Comparison of ENCODE assay signal across 8 mouse cellular contexts in genomic region chr8:3392771-3393710, GRCm38 (mm10). TPM values are rescaled to one million over a fixed set of nuclear protein-coding genes. Genes with fewer than 3 reads are reported as not detected.
DNase-seq lines count a peak whose midpoint lies in the region; ATAC-seq lines count a peak whose summit lies in the region.

Arhgef18 (plus strand) TSS chr8:3393006.

- peak; percentile 95 to 96 for DNase-seq in adrenal gland, postnatal 36 days
- DNase-seq in left cerebral cortex, postnatal 14 days (ENCODE audit: low spot score in 2 of 2) = peak; percentile 74 to 85
- DNase-seq in right cerebral cortex, postnatal 14 days = peak; percentile 78
- DNase-seq in urinary bladder, postnatal 36 days (ENCODE audit: low spot score in 2 of 2) = peak; percentile 85 to 90

- H3K36me3 ChIP-seq in embryonic facial prominence, embryonic 12.5 days = no peaks in the 10 kb centered on the region; the same call in 1 of the 2 replicates
- H3K36me3 ChIP-seq in intestine, embryonic 16.5 days (ENCODE audit: control insufficient read depth, insufficient read depth, low read length) = no peaks in the 10 kb centered on the region

- peaks cover 25% of the 10 kb centered on the region for H3K4me1 ChIP-seq in embryonic facial prominence, embryonic 12.5 days
- H3K4me1 ChIP-seq in intestine, embryonic 16.5 days (ENCODE audit: control insufficient read depth, insufficient read depth, low read length) = peaks cover 18% of the 10 kb centered on the region

- no peaks in the 10 kb centered on the region for H3K27me3 ChIP-seq in embryonic facial prominence, embryonic 12.5 days
- no peaks in the 10 kb centered on the region for H3K27me3 ChIP-seq in intestine, embryonic 16.5 days (replicated peaks; ENCODE audit: control insufficient read depth, insufficient read depth, low read length)

- intact Hi-C loops in left cerebral cortex, postnatal 14 days (cut with DNase I) = no loop called here

- peak within 1 kb of the TSS; percentile 72 for H3K9ac ChIP-seq in embryonic facial prominence, embryonic 12.5 days
- H3K9ac ChIP-seq in intestine, embryonic 16.5 days (ENCODE audit: low read depth, low read length) = peak within 1 kb of the TSS; percentile 86

- H3K9me3 ChIP-seq in embryonic facial prominence, embryonic 12.5 days = no peaks in the 10 kb centered on the region
- no peaks in the 10 kb centered on the region for H3K9me3 ChIP-seq in intestine, embryonic 16.5 days (ENCODE audit: control insufficient read depth, low read length)

- WGBS in embryonic facial prominence, embryonic 12.5 days = under 1% methylated on average over 48 of the region's 48 CpGs
- WGBS in intestine, embryonic 16.5 days = 3% methylated on average over 47 of the region's 48 CpGs

- peak; percentile 99 for ATAC-seq in embryonic facial prominence, embryonic 12.5 days (ENCODE audit: insufficient number of reproducible peaks, insufficient read depth, low FRiP score, low TSS enrichment)
- ATAC-seq in granulocyte monocyte progenitor cell, adult 5-6 weeks (replicated peaks; ENCODE audit: poor library complexity, severe bottlenecking) = peak; percentile 69
- ATAC-seq in intestine, embryonic 16.5 days = peak; percentile 99
- ATAC-seq in megakaryocyte progenitor cell, adult 5-6 weeks (replicated peaks; ENCODE audit: poor library complexity) = peak; percentile 88

- H3K4me2 ChIP-seq in embryonic facial prominence, embryonic 12.5 days (replicated peaks) = peak within 1 kb of the TSS; percentile 87
- peak within 1 kb of the TSS; percentile 61 for H3K4me2 ChIP-seq in intestine, embryonic 16.5 days (ENCODE audit: low read depth, low read length)

- H3K4me3 ChIP-seq in embryonic facial prominence, embryonic 12.5 days = peak within 1 kb of the TSS; percentile 78
- peak within 1 kb of the TSS; percentile 83 for H3K4me3 ChIP-seq in intestine, embryonic 16.5 days (ENCODE audit: low read length)

- peak within 1 kb of the TSS; percentile 41; the same call in 1 of the 2 replicates for H3K27ac ChIP-seq in embryonic facial prominence, embryonic 12.5 days
- H3K27ac ChIP-seq in intestine, embryonic 16.5 days (ENCODE audit: low read length) = peak within 1 kb of the TSS; percentile 52

RNA-seq across cellular contexts. Expression of gene Arhgef18, which starts in this region (rescaled TPM):
- 10 to 100 TPM; 33.9 to 38.4 TPM for total RNA-seq in adrenal gland, postnatal 36 days (2021)
- polyA plus RNA-seq in embryonic facial prominence, embryonic 12.5 days (2016; fragmentation: Nextera tagmentation; extraction: Ambion mirVana) = 11.4 and 13.0 TPM in 2 replicates
- total RNA-seq in granulocyte monocyte progenitor cell, adult 5-6 weeks (2014; fragmentation: Nextera tagmentation) = 29.1 and 36.5 TPM in 2 replicates
- 24.7 and 25.2 TPM in 2 replicates for total RNA-seq in granulocyte monocyte progenitor cell, adult 5-6 weeks (2017)
- 8.2 and 8.4 TPM in 2 replicates for polyA plus RNA-seq in intestine, embryonic 16.5 days (2015; fragmentation: Nextera tagmentation; extraction: Ambion mirVana)
- total RNA-seq in left cerebral cortex, postnatal 14 days (2021) = 10 to 100 TPM; 38.1 to 40.7 TPM
- total RNA-seq in megakaryocyte progenitor cell, adult 5-6 weeks (2015) = 22.6 and 28.9 TPM in 2 replicates
- 22.9 and 25.5 TPM in 2 replicates for total RNA-seq in megakaryocyte progenitor cell, adult 5-6 weeks (2017)

Comparison
In these comparisons a context has a peak if more than half of its experiments do, and no peak if none do; other contexts are left out.
1. Peak in every context shown above with its lines: DNase-seq, ATAC-seq, H3K4me3 ChIP-seq and H3K27ac ChIP-seq.